34 mouse cellular contexts compared by ENCODE assay signal in the genomic region with DNA sequence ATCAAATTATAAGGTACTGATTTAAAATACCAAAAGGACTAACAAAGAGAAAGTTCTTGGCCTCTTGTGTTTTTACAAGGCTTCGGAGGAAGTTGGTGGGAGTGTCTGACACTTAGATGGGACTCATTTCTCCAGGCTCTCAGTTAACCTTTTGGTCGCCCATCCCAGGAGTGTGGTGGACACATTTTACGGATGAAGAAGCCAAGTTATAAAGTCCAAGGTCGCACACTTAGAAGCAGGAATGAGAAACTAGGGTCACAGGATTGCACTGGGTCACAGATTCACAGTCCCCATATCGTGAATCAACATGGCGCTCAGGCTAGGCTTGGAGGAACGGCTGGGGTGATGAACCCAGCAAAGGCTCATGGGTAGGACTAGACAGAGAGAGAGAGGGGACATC. TPM values are rescaled to one million over a fixed set of nuclear protein-coding genes. Genes with fewer than 3 reads are reported as not detected.
DNase-seq lines count a peak whose midpoint lies in the region; ATAC-seq and TF ChIP-seq lines count a peak whose summit lies in the region.
"Had no signal": no experiment of that assay in that cellular context is flagged by ENCODE, and none has a peak within 500 bp of the region (broad histone marks: within the 10 kb centered on the region; RNA-seq: fewer than 3 reads in every experiment).

No protein-coding gene starts in this region.

- H3K4me3 ChIP-seq in kidney, embryonic 16.5 days (ENCODE audit: low read length) = no peak overlapping the region
- H3K4me3 ChIP-seq in liver, embryonic 13.5 days (replicated peaks) = no peak overlapping the region
- no peak overlapping the region for H3K4me3 ChIP-seq in intestine, postnatal 0 days (ENCODE audit: low read depth, low read length)
- H3K4me3 ChIP-seq: heart, adult 2 months had no signal

- no peak overlapping the region for H3K4me2 ChIP-seq in kidney, embryonic 16.5 days (replicated peaks; ENCODE audit: low read depth, low read length)
- 0 out of 2 replicates have a peak overlapping the region, but pooled peaks have one; percentile 62 for H3K4me2 ChIP-seq in liver, embryonic 13.5 days
- no peak overlapping the region for H3K4me2 ChIP-seq in intestine, postnatal 0 days (replicated peaks; ENCODE audit: low read depth)

- H3K27me3 ChIP-seq in kidney, embryonic 16.5 days (ENCODE audit: insufficient read depth, low read length) = no peaks in the 10 kb centered on the region
- H3K27me3 ChIP-seq in liver, embryonic 13.5 days = peaks cover 11% of the 10 kb centered on the region; the same call in 1 of the 2 replicates
- H3K27me3 ChIP-seq in intestine, postnatal 0 days (replicated peaks; ENCODE audit: control insufficient read depth, insufficient read depth, low read length) = no peaks in the 10 kb centered on the region
- H3K27me3 ChIP-seq: embryonic facial prominence, embryonic 15.5 days; forebrain, embryonic 15.5 days; midbrain, embryonic 15.5 days had no signal

- 30% methylated on average over 7 of the region's 7 CpGs for WGBS in kidney, embryonic 16.5 days
- WGBS in liver, embryonic 13.5 days (ENCODE audit: insufficient replicate concordance) = 68% methylated on average over 7 of the region's 7 CpGs
- 66% methylated on average over 7 of the region's 7 CpGs for WGBS in intestine, postnatal 0 days

- DNase-seq in kidney, adult 11 months = peak; percentile 67
- DNase-seq in liver, embryonic 13.5 days = no peak
- DNase-seq in liver = no peak
- peak; percentile 47 to 58 for DNase-seq in kidney, postnatal 36 days
- DNase-seq in thymus, postnatal 10 days (ENCODE audit: low spot score in 2 of 2) = no peak
- DNase-seq in gastrocnemius, adult 18-20 months (ENCODE audit: low spot score) = no peak
- DNase-seq: adrenal gland, postnatal 25 days; cerebellum, adult 2 months; gastrocnemius, postnatal 36 days; heart, adult 2 months; heart, postnatal 4 days; right cerebral cortex, adult 18-20 months; spleen, adult 18-20 months; thymus, adult 2 months; thymus, postnatal 4 days had no signal

- H3K4me1 ChIP-seq in kidney, embryonic 16.5 days (ENCODE audit: insufficient read depth, low read length) = peaks cover 18% of the 10 kb centered on the region
- peaks cover 12% of the 10 kb centered on the region for H3K4me1 ChIP-seq in liver, embryonic 13.5 days (replicated peaks)
- H3K4me1 ChIP-seq in intestine, postnatal 0 days (replicated peaks; ENCODE audit: control insufficient read depth, insufficient read depth, low read length) = peaks cover 4% of the 10 kb centered on the region; the same call in 1 of the 2 replicates
- H3K4me1 ChIP-seq: lung, embryonic 15.5 days had no signal

- H3K36me3 ChIP-seq in kidney, embryonic 16.5 days (ENCODE audit: insufficient read depth, low read length) = no peaks in the 10 kb centered on the region
- H3K36me3 ChIP-seq in liver, embryonic 13.5 days = no peaks in the 10 kb centered on the region
- H3K36me3 ChIP-seq in intestine, postnatal 0 days (ENCODE audit: control insufficient read depth, insufficient read depth) = no peaks in the 10 kb centered on the region
- H3K36me3 ChIP-seq: embryonic facial prominence, embryonic 10.5 days; embryonic facial prominence, embryonic 15.5 days; forebrain, embryonic 15.5 days; heart, embryonic 12.5 days; limb, embryonic 13.5 days; lung, embryonic 15.5 days; midbrain, embryonic 10.5 days; midbrain, embryonic 15.5 days had no signal

- no peak for TF ChIP-seq CTCF in intestine, postnatal 0 days (IDR thresholded peaks at IDR 0.05; ENCODE audit: low read depth)

- H3K9me3 ChIP-seq in kidney, embryonic 16.5 days (ENCODE audit: low read length) = no peaks in the 10 kb centered on the region
- H3K9me3 ChIP-seq in liver, embryonic 13.5 days (replicated peaks) = no peaks in the 10 kb centered on the region
- H3K9me3 ChIP-seq in intestine, postnatal 0 days (ENCODE audit: control insufficient read depth) = no peaks in the 10 kb centered on the region
- H3K9me3 ChIP-seq: embryonic facial prominence, embryonic 10.5 days; embryonic facial prominence, embryonic 15.5 days; forebrain, embryonic 15.5 days; heart, embryonic 12.5 days; limb, embryonic 13.5 days; lung, embryonic 15.5 days; midbrain, embryonic 10.5 days; midbrain, embryonic 15.5 days had no signal

- no peak overlapping the region for H3K27ac ChIP-seq in kidney, embryonic 16.5 days (ENCODE audit: low read length)
- no peak overlapping the region for H3K27ac ChIP-seq in liver, embryonic 13.5 days
- 0 out of 2 replicates have a peak overlapping the region, but pooled peaks have one; percentile 54 for H3K27ac ChIP-seq in intestine, postnatal 0 days (ENCODE audit: low read depth, low read length)
- H3K27ac ChIP-seq: embryonic facial prominence, embryonic 10.5 days; embryonic facial prominence, embryonic 15.5 days; forebrain, embryonic 15.5 days; heart, adult 2 months; hindbrain, embryonic 14.5 days; limb, embryonic 13.5 days; liver, embryonic 14.5 days; lung, embryonic 15.5 days; midbrain, embryonic 15.5 days had no signal

- ATAC-seq in kidney, embryonic 16.5 days (ENCODE audit: low FRiP score, low TSS enrichment) = no peak
- no peak for ATAC-seq in liver, embryonic 13.5 days (ENCODE audit: low read depth)
- ATAC-seq in intestine, postnatal 0 days = no peak
- ATAC-seq: forebrain, embryonic 15.5 days; inflammation-experienced regulatory T-cells, adult 6 months; midbrain, embryonic 15.5 days had no signal

- H3K9ac ChIP-seq in kidney, embryonic 16.5 days (replicated peaks; ENCODE audit: low read length) = no peak overlapping the region
- H3K9ac ChIP-seq in liver, embryonic 13.5 days = no peak overlapping the region
- no peak overlapping the region for H3K9ac ChIP-seq in intestine, postnatal 0 days (ENCODE audit: low read depth, low read length)
- H3K9ac ChIP-seq: embryonic facial prominence, embryonic 15.5 days; forebrain, embryonic 15.5 days; liver, embryonic 14.5 days; lung, embryonic 15.5 days; midbrain, embryonic 15.5 days had no signal

RNA-seq across cellular contexts. Expression of gene Myom3, which starts 2.1 kb away (rescaled TPM):
- polyA plus RNA-seq in kidney, embryonic 16.5 days (2015; fragmentation: Nextera tagmentation; extraction: Ambion mirVana) = 0.76 and 0.86 TPM in 2 replicates
- 0.08 and 0.20 TPM in 2 replicates for polyA plus RNA-seq in liver, embryonic 13.5 days (2015; fragmentation: Nextera tagmentation; extraction: Ambion mirVana)
- 0.66 and 0.72 TPM in 2 replicates for polyA plus RNA-seq in intestine, postnatal 0 days (2015; fragmentation: Nextera tagmentation; extraction: Ambion mirVana)
- total RNA-seq in gastrocnemius, adult 18-20 months (2021) = 10 to 100 TPM; 70.5 to 78.3 TPM
- total RNA-seq: megakaryocyte progenitor cell, adult 5-6 weeks had no signal
- polyA plus RNA-seq: embryonic facial prominence, embryonic 10.5 days; inflammation-experienced regulatory T-cells, adult 6 months had no signal

RNA-seq across cellular contexts. Expression of gene Il22ra1, which starts 33.6 kb away (rescaled TPM):
- 0.11 TPM in 1 of 2 replicates, not detected in the other for polyA plus RNA-seq in kidney, embryonic 16.5 days (2015; fragmentation: Nextera tagmentation; extraction: Ambion mirVana)
- 0.23 and 0.32 TPM in 2 replicates for polyA plus RNA-seq in liver, embryonic 13.5 days (2015; fragmentation: Nextera tagmentation; extraction: Ambion mirVana)
- 7.7 and 7.8 TPM in 2 replicates for polyA plus RNA-seq in intestine, postnatal 0 days (2015; fragmentation: Nextera tagmentation; extraction: Ambion mirVana)
- not detected for total RNA-seq in gastrocnemius, adult 18-20 months (2021)
- total RNA-seq: gastrocnemius, adult 2 months; gastrocnemius, postnatal 36 days; layer of hippocampus, adult 18-20 months; megakaryocyte progenitor cell, adult 5-6 weeks; neutrophil, adult 5-6 weeks had no signal
- polyA plus RNA-seq: cerebellum, adult 2 months; forebrain, embryonic 15.5 days; heart, embryonic 12.5 days; heart, postnatal 0 days; hindbrain, embryonic 14.5 days; inflammation-experienced regulatory T-cells, adult 6 months; limb, embryonic 13.5 days; midbrain, embryonic 10.5 days; midbrain, embryonic 15.5 days; neural tube, embryonic 11.5 days had no signal

Comparison
In these comparisons a context has a peak if more than half of its experiments do, and no peak if none do; other contexts are left out.
1. DNase-seq: peak in kidney, adult 11 months (single experiment) and kidney, postnatal 36 days (2 of 2); none in liver, embryonic 13.5 days (single experiment), liver (single experiment), thymus, postnatal 10 days (0 of 2) and gastrocnemius, adult 18-20 months (single experiment).